Mouse (Mus musculus): ENCODE data around the gene Psmb8. TPM values are rescaled to one million over a fixed set of nuclear protein-coding genes. Genes with fewer than 3 reads are reported as not detected.

The Psmb8 gene
- polyA plus RNA-seq, 1 experiment from 2014 or later, result 87.6 TPM

DNA sequence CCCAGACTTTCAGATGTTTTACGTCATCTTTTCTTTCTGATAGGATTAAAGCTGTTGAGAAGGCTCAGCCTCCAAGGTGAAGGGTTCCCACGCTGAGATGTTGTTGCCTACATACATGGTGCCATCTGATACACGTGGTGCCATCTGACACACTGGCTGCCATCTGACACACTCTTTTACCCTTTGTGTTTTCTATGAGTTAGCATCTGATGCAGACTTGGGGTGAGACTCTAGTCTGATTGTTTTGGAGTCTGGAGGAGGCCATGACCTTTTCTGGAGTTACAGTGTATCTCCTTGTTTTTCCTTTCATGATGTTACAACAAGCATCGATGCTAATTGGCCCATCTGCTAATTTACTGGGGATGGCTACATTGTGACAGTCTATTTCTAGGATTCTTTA is 47.1 kb downstream of the Psmb8 start:
- no peaks in the 10 kb centered on the region for H3K27me3 ChIP-seq (ENCODE audit: control insufficient read depth, insufficient read depth, low read length)
- H3K9ac ChIP-seq (ENCODE audit: low read length), result no peak overlapping the region
- H3K36me3 ChIP-seq (ENCODE audit: control insufficient read depth, insufficient read depth), result no peaks in the 10 kb centered on the region
- no peaks in the 10 kb centered on the region for H3K4me1 ChIP-seq (ENCODE audit: control insufficient read depth, insufficient read depth, low read length)
- no peaks in the 10 kb centered on the region for H3K9me3 ChIP-seq (replicated peaks; ENCODE audit: control insufficient read depth, low read length)
- no peak overlapping the region for H3K27ac ChIP-seq (ENCODE audit: low read length)
- ATAC-seq (replicated peaks; ENCODE audit: extremely low read depth, insufficient read depth, low FRiP score), result no peak
- WGBS, result 70% methylated on average over 4 of the region's 4 CpGs
- H3K4me3 ChIP-seq (ENCODE audit: low read length), result no peak overlapping the region
- H3K4me2 ChIP-seq (ENCODE audit: low read depth, low read length), result no peak overlapping the region

DNA sequence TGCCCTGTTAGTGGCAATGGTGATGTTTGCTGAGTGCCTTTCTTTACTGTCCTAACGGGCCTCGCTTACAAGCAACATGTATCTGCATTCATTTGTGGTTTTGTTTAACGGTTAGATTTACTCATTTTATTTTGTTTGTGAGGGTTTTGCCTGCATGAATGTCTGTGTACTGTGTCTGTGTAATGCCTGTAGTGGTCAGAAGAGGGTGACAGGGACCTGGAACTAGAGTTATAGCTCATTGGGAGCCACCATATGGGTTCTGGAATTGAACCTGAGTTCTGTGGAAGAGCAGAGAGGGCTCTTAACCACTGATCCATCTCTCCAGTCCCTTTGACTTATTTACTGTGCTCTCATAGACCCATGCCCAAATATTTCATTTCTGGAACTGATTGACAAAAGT is 49.5 kb downstream of the Psmb8 start:
- H3K36me3 ChIP-seq (ENCODE audit: control insufficient read depth, insufficient read depth), result no peaks in the 10 kb centered on the region
- no peak overlapping the region for H3K4me3 ChIP-seq (ENCODE audit: low read length)
- WGBS, result 77% methylated on average over 3 of the region's 3 CpGs
- no peaks in the 10 kb centered on the region for H3K9me3 ChIP-seq (replicated peaks; ENCODE audit: control insufficient read depth, low read length)
- H3K4me2 ChIP-seq (ENCODE audit: low read depth, low read length), result no peak overlapping the region
- no peaks in the 10 kb centered on the region for H3K4me1 ChIP-seq (ENCODE audit: control insufficient read depth, insufficient read depth, low read length)
- no peak overlapping the region for H3K9ac ChIP-seq (ENCODE audit: low read length)
- no peak for ATAC-seq (replicated peaks; ENCODE audit: extremely low read depth, insufficient read depth, low FRiP score)
- H3K27ac ChIP-seq (ENCODE audit: low read length), result no peak overlapping the region
- H3K27me3 ChIP-seq (ENCODE audit: control insufficient read depth, insufficient read depth, low read length), result no peaks in the 10 kb centered on the region

DNA sequence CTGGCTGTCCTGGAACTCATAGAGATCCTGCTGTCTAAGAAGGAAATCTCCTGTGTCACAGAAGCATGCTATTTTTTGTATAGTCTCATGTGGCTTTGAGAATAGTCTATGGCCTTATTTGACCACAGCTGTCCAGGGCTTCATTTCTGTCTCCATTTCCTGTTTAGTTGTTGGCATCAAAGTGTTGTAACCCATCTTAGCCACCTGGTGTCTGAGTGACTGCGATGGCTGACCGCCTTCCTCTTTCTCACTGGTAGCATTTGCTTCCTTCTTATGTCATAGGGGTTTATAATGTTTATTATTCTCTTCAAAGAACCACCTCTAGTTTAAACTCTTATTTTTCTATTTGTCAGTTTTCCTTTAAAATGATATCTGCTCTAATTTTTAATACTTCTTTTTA is 51.2 kb downstream of the Psmb8 start:
- no peak overlapping the region for H3K4me3 ChIP-seq (ENCODE audit: low read length)
- no peaks in the 10 kb centered on the region for H3K27me3 ChIP-seq (ENCODE audit: control insufficient read depth, insufficient read depth, low read length)
- 50% methylated on average over 2 of the region's 2 CpGs for WGBS
- no peaks in the 10 kb centered on the region for H3K4me1 ChIP-seq (ENCODE audit: control insufficient read depth, insufficient read depth, low read length)
- no peak overlapping the region for H3K9ac ChIP-seq (ENCODE audit: low read length)
- no peaks in the 10 kb centered on the region for H3K36me3 ChIP-seq (ENCODE audit: control insufficient read depth, insufficient read depth)
- no peaks in the 10 kb centered on the region for H3K9me3 ChIP-seq (replicated peaks; ENCODE audit: control insufficient read depth, low read length)
- no peak overlapping the region for H3K4me2 ChIP-seq (ENCODE audit: low read depth, low read length)
- ATAC-seq (replicated peaks; ENCODE audit: extremely low read depth, insufficient read depth, low FRiP score), result no peak
- H3K27ac ChIP-seq (ENCODE audit: low read length), result no peak overlapping the region

DNA sequence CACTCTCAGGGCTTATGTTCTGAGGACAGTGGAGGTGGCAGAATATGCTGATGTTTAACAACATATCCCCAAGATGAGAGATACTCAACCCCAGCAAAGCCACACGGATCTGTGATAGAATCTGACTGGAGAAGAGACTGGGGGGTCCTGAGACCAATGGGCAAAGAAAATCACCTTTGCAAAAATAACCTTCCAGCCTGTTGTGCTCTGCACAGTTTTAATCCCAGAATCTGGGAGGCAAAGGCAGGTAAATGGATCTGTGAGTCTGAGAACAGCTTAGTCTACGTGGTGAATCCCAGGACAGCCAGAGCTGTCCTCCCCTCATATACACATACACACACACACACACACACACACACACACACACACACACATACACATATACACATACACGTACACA is 51.8 kb downstream of the Psmb8 start:
- no peak overlapping the region for H3K4me3 ChIP-seq (ENCODE audit: low read length)
- no peak overlapping the region for H3K27ac ChIP-seq (ENCODE audit: low read length)
- no peak for ATAC-seq (replicated peaks; ENCODE audit: extremely low read depth, insufficient read depth, low FRiP score)
- H3K36me3 ChIP-seq (ENCODE audit: control insufficient read depth, insufficient read depth), result no peaks in the 10 kb centered on the region
- 35% methylated on average over 3 of the region's 3 CpGs for WGBS
- H3K9me3 ChIP-seq (replicated peaks; ENCODE audit: control insufficient read depth, low read length), result no peaks in the 10 kb centered on the region
- H3K4me1 ChIP-seq (ENCODE audit: control insufficient read depth, insufficient read depth, low read length), result no peaks in the 10 kb centered on the region
- H3K9ac ChIP-seq (ENCODE audit: low read length), result no peak overlapping the region
- no peaks in the 10 kb centered on the region for H3K27me3 ChIP-seq (ENCODE audit: control insufficient read depth, insufficient read depth, low read length)
- no peak overlapping the region for H3K4me2 ChIP-seq (ENCODE audit: low read depth, low read length)

DNA sequence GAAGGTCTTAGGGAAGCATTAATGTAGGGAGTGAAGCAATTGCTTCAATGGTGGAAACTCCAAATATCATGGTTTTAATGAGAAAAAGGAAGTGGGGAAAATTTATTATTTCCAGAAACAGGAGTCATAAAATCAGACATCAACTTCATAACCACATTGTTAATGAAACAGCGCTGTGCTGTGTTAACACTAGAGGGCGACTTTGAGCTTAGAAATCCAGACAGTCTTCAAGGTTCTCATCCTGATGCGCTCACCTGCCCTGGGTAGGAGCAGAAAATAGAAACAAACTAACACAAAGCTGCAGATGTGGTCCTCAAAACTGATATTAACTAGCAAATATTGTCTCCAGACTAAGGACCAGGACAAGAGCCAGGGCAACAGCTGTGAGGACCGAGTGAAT is 52.4 kb downstream of the Psmb8 start:
- Histone ChIP-seq H3K4me3 (ENCODE audit: low read length) (no peak overlapping the region), H3K27me3 (ENCODE audit: control insufficient read depth, insufficient read depth, low read length) (no peaks in the 10 kb centered on the region), H3K4me2 (ENCODE audit: low read depth, low read length) (no peak overlapping the region), H3K27ac (ENCODE audit: low read length) (no peak overlapping the region), H3K36me3 (ENCODE audit: control insufficient read depth, insufficient read depth) (no peaks in the 10 kb centered on the region), H3K9ac (ENCODE audit: low read length) (no peak overlapping the region), H3K9me3 (replicated peaks; ENCODE audit: control insufficient read depth, low read length) (no peaks in the 10 kb centered on the region), H3K4me1 (ENCODE audit: control insufficient read depth, insufficient read depth, low read length) (no peaks in the 10 kb centered on the region)
- ATAC-seq (replicated peaks; ENCODE audit: extremely low read depth, insufficient read depth, low FRiP score), result no peak
- WGBS, result 18% methylated on average over 4 of the region's 4 CpGs

Other genes with a start within 250 kb of the Psmb8 start
- 5.7 and 5.8 TPM in 2 replicates for gene B3galt4, start 246.2 kb upstream of the Psmb8 start, polyA plus RNA-seq (2015; fragmentation: Nextera tagmentation; extraction: Ambion mirVana)
- gene Vps52, start 241.9 kb upstream of the Psmb8 start, polyA plus RNA-seq (2015; fragmentation: Nextera tagmentation; extraction: Ambion mirVana), result 39.7 and 42.5 TPM in 2 replicates
- 873 and 901 TPM in 2 replicates for gene Rps18, start 241.7 kb upstream of the Psmb8 start, polyA plus RNA-seq (2015; fragmentation: Nextera tagmentation; extraction: Ambion mirVana)
- gene H2-K1, start 197.4 kb upstream of the Psmb8 start, polyA plus RNA-seq (2015; fragmentation: Nextera tagmentation; extraction: Ambion mirVana), result 66.0 and 100 TPM in 2 replicates
- 13.0 and 13.7 TPM in 2 replicates for gene Ring1, start 173.0 kb upstream of the Psmb8 start, polyA plus RNA-seq (2015; fragmentation: Nextera tagmentation; extraction: Ambion mirVana)
- 53.0 and 59.1 TPM in 2 replicates for gene H2-Ke6, start 169.7 kb upstream of the Psmb8 start, polyA plus RNA-seq (2015; fragmentation: Nextera tagmentation; extraction: Ambion mirVana)
- 108 and 119 TPM in 2 replicates for gene Slc39a7, start 166.0 kb upstream of the Psmb8 start, polyA plus RNA-seq (2015; fragmentation: Nextera tagmentation; extraction: Ambion mirVana)
- gene Rxrb, start 165.9 kb upstream of the Psmb8 start, polyA plus RNA-seq (2015; fragmentation: Nextera tagmentation; extraction: Ambion mirVana), result 33.7 and 34.5 TPM in 2 replicates
- 1.1 and 1.2 TPM in 2 replicates for gene Col11a2, start 158.3 kb upstream of the Psmb8 start, polyA plus RNA-seq (2015; fragmentation: Nextera tagmentation; extraction: Ambion mirVana)
- 0.97 and 3.1 TPM in 2 replicates for gene H2-Oa, start 105.4 kb upstream of the Psmb8 start, polyA plus RNA-seq (2015; fragmentation: Nextera tagmentation; extraction: Ambion mirVana)
- 10.9 and 13.8 TPM in 2 replicates for gene H2-DMa, start 78.2 kb upstream of the Psmb8 start, polyA plus RNA-seq (2015; fragmentation: Nextera tagmentation; extraction: Ambion mirVana)
- gene Brd2, start 75.1 kb upstream of the Psmb8 start, polyA plus RNA-seq (2015; fragmentation: Nextera tagmentation; extraction: Ambion mirVana), result 69.4 and 71.9 TPM in 2 replicates
- gene H2-DMb2, start 54.4 kb upstream of the Psmb8 start, polyA plus RNA-seq (2015; fragmentation: Nextera tagmentation; extraction: Ambion mirVana), result 2.5 and 6.1 TPM in 2 replicates
- 2.3 and 4.0 TPM in 2 replicates for gene H2-DMb1, start 44.6 kb upstream of the Psmb8 start, polyA plus RNA-seq (2015; fragmentation: Nextera tagmentation; extraction: Ambion mirVana)
- 5.7 and 11.1 TPM in 2 replicates for gene Tap1, start 10.2 kb upstream of the Psmb8 start, polyA plus RNA-seq (2015; fragmentation: Nextera tagmentation; extraction: Ambion mirVana)
- 15.0 and 32.2 TPM in 2 replicates for gene Psmb9, start 10.0 kb upstream of the Psmb8 start, polyA plus RNA-seq (2015; fragmentation: Nextera tagmentation; extraction: Ambion mirVana)
- 10.9 and 21.4 TPM in 2 replicates for gene Tap2, start 5.8 kb downstream of the Psmb8 start, polyA plus RNA-seq (2015; fragmentation: Nextera tagmentation; extraction: Ambion mirVana)
- 0.17 and 0.24 TPM in 2 replicates for gene H2-Ob, start 41.2 kb downstream of the Psmb8 start, polyA plus RNA-seq (2015; fragmentation: Nextera tagmentation; extraction: Ambion mirVana)
- 79.1 and 172 TPM in 2 replicates for gene H2-Ab1, start 60.0 kb downstream of the Psmb8 start, polyA plus RNA-seq (2015; fragmentation: Nextera tagmentation; extraction: Ambion mirVana)
- 35.2 and 72.7 TPM in 2 replicates for gene H2-Aa, start 90.1 kb downstream of the Psmb8 start, polyA plus RNA-seq (2015; fragmentation: Nextera tagmentation; extraction: Ambion mirVana)
- gene H2-Eb1, start 108.1 kb downstream of the Psmb8 start, polyA plus RNA-seq (2015; fragmentation: Nextera tagmentation; extraction: Ambion mirVana), result 20.8 and 54.0 TPM in 2 replicates
- gene H2-Eb2, start 127.9 kb downstream of the Psmb8 start, polyA plus RNA-seq (2015; fragmentation: Nextera tagmentation; extraction: Ambion mirVana), result 0.11 and 0.42 TPM in 2 replicates
- 0.09 TPM in 1 of 2 replicates, not detected in the other for gene Btnl2, start 157.1 kb downstream of the Psmb8 start, polyA plus RNA-seq (2015; fragmentation: Nextera tagmentation; extraction: Ambion mirVana)
- 0.18 TPM in 1 of 2 replicates, not detected in the other for gene Btnl1, start 179.4 kb downstream of the Psmb8 start, polyA plus RNA-seq (2015; fragmentation: Nextera tagmentation; extraction: Ambion mirVana)
- gene BC051142, start 201.1 kb downstream of the Psmb8 start, polyA plus RNA-seq (2015; fragmentation: Nextera tagmentation; extraction: Ambion mirVana), result not detected in 2 replicates

All from heart, embryonic 16.5 days (tissue).